Mouse (Mus musculus): ENCODE measurements around the gene Stk35. TPM values are rescaled to one million over a fixed set of nuclear protein-coding genes. Genes with fewer than 3 reads are reported as not detected.

Gene Stk35
- 10 to 100 TPM; 17.0 to 21.8 (median 19.9) TPM for total RNA-seq (2022)

DNA sequence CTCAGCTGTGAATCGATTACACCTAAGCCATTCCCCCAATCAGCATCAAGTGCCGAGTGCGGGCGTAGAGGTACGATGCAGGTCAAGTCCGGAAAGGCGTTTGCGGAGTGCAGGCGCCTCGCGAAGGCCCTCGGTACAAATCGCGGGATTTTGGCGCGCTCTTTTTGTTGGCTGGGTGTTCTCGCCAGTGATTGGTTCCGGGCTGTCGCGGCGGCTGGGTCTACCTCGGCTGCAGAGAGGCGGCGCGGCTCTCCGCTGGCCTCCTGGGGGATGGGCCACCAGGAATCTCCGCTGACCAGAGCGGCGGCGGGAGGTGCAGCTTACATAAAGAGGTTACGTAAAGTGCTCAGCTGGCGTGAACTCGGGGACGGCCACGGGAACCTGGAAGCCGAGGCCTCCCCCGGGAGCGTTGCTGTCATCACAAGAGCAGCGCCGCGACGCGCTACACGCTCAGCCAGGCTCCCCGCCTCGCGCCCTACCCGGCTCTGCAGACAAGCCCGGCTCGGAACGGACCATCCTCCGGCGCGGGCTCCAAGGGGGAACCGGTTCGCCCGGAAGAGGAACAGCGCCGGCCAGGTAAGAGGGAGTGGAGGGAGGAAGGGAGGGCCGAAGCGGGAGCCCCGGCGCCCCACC lies at the start of gene Stk35:
Gene Stk35 (plus strand): TSS at position 247 of the 633 bp plus-strand sequence.
- DNase-seq (ENCODE audit: low spot score): peak; percentile 88

DNA sequence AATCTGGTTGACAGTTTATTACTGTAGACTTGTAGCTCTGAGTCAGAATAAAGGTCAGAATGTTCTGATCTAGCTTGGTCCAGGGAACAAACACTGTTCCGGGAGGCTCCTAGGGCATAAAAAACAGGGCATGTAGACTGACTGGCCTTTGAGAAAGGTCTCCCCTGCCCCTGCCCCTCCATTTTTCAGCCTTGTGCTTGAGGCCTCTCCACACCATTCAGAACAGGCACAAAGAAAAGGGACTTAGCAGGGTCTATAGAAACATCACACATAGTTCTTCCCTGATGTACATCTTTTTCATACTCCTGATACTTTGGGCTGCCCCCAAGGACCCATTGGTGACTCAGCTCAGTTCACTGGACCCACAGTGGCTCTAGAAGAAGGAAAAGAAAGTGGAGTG lies 18.3 kb upstream of the Stk35 start:
- no peak for DNase-seq (ENCODE audit: low spot score)

DNA sequence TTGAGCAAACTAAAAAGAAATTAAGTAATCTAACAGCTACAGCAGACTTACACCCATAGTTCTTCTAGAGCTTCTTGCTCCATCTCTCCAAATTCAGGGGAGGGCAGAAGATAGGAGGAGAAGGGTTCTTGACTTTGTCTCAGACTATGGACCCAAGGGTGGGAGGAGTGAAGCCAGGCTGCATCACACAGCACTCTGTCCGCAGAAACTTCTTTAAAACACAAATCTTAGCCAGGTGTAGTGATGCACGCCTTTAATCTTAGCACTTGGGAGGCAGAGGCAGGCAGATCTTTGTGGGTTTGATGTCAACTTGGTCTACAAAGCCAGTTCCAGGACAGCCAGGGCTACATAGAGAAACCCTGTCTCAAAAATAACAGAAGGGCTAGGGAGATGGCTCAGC lies 3.8 kb upstream of the Stk35 start:
- no peak for DNase-seq (ENCODE audit: low spot score)

DNA sequence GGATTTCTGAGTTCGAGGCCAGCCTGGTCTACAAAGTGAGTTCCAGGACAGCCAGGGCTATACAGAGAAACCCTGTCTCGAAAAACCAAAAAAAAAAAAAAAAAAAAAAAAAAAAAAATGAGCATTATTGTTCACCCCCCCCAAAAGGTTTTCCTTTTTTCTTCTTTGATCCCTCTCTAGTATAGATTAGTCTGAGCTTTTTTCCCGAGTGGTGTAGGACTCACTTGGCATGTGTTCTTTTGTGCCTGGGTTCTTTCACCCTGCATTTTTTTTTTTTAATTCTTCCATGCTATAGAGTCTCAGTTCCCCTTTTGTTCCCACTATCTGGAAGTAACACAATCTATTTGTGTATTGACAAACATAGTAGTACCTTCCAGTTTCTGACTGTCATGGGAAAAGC lies 2.6 kb upstream of the Stk35 start:
- DNase-seq (ENCODE audit: low spot score): no peak

DNA sequence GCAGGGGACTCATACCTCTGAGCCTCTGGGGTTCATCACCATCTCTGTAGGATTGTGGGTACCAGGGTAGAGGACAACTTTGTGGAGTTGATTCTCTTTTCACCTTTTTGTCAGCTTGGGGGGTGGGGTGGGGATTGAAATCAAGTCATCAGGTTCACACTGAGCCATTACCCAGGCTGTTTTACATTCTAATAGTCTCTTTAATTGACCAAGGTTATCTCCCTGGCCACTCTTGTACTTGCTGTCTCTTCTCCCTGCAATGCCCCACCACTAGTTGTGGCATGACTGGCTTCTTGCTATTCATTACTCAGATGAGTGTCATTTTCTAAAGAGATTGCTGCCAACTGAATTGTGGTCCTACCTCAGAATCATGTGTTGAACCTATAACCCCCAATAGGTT lies 1.9 kb upstream of the Stk35 start:
- no peak for DNase-seq (ENCODE audit: low spot score)

DNA sequence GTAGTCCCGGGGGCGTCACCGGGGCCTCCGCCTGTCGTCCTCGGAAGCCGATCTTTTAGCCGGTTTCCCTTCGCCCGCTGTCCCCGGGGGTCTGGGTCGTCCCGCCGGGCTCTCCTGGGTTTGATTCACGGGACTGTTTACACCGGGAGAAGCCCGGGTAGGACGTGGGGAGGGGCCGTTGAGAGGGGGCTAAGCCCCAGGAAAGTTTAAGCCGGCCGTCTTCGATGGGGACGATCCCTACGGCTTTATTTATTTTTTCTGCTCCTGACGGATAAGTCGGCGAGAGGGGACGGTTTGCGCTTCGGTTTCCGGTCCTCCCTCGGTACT lies 550 bp downstream of the Stk35 start:
- no peak for DNase-seq (ENCODE audit: low spot score)

DNA sequence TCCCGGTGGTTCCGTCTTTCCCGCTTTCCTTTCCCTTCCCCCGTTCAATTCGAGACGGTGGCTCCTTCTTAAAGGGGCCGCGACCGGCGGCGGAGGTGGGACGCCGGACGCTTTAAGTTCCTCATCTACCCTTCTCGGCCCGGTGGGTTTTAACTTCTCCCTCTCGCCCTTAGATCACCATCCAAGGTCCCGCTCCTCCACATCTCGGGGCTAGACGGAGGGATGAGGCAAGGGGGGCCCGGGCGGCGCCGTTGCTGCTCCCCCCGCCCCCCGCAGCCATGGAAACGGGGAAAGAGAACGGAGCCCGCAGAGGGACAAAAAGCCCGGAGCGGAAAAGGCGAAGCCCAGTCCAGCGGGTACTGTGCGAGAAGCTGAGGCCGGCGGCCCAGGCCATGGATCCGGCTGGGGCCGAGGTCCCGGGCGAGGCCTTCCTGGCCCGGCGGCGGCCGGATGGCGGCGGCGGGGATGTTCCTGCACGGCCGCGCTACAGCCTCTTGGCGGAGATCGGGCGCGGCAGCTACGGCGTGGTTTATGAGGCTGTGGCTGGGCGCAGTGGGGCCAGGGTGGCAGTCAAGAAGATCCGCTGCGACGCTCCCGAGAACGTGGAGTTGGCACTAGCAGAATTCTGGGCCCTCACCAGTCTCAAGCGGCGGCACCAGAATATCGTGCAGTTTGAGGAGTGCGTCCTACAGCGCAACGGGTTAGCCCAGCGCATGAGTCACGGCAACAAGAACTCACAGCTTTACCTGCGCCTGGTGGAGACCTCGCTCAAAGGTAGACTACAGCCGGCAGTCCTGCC lies 1.1 kb downstream of the Stk35 start:
- DNase-seq (ENCODE audit: low spot score): peak; percentile 93

DNA sequence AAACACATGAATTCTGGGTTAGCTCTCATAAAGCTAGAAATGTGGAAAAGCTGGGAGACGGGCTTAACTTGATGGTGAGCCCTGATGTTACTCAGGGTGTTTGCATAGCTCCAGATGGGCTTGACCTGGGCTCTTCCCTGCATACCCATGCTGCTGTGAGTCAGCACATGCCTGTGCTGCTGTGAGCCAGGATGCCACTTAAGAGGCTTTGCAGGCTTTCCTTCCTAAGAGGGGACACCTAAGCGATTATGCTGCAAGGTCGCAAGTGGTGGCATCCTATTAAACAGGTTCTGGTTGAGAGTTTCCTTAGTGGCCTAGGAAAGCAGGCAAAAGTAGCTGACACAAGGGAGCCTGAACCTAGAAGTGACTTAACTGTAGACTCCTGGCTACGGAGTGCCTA lies 5.2 kb downstream of the Stk35 start:
- no peak for DNase-seq (ENCODE audit: low spot score)

DNA sequence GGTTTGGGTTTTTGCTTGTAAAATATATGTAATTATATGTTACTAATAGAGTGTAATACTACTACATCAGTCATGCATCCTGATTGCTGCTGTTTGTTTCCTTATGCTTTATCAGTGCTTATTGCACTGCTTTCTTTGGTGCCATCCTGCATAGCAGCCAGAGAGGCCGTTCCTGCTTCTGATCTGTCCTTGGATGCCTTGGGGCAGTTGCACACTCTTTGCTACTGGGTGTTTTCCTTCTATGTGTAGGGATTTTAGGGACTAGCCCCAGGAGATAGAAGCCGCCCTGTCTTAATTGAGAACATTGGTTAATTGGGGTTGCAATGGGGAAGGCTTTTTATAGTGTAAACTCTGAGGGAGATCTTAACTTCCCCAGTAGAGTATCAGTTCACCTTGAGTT lies 6.2 kb downstream of the Stk35 start:
- DNase-seq (ENCODE audit: low spot score): no peak

DNA sequence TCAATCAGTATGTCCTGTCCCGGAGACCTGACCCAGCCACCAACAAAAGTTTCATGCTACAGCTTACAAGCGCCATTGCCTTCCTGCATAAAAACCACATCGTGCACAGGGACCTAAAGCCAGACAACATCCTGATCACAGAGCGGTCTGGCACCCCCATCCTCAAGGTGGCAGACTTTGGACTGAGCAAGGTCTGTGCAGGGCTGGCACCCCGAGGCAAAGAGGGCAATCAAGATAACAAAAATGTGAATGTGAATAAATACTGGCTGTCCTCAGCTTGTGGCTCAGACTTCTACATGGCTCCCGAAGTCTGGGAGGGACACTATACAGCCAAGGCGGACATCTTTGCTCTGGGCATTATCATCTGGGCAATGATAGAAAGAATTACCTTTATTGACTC lies 10.2 kb downstream of the Stk35 start:
- no peak for DNase-seq (ENCODE audit: low spot score)

DNA sequence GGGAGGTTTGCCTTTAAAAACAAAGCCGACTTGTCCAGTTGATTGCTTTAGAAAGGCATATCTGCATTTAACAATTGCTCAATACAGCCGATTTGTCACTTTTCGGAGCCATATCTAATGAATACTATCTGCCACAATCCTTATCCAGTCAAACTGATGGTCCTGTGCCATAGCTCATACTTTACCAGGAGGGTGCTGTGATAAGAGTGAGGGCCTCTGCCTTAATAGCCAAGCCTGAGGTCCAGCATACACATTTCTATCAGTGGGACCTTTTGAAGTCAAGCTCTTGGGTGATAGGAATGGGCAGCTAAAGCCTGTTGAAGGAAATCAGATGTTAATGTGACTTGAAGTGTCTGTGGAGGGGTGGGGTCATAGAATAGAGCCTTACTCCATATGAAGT lies 13.7 kb downstream of the Stk35 start:
- DNase-seq (ENCODE audit: low spot score): no peak

DNA sequence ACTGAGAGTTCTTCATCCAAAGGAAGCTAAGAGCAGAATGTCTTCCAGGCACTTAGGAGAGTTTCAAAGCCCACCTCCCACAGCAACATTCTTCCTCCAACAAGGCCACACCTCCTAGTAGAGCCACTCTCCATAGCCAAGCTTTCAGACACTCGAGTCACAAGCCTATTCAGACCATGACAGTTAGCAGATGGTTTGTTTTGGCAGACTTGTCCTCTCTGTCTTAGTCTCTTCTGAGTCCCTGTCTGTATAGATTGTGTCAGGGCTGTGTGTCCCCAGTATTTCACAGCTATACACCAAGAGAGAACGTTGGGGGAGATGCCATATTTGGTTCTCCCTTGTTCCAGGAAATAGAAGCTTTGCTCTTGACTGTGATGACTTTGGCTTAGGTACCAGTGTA lies 14.8 kb downstream of the Stk35 start:
- DNase-seq (ENCODE audit: low spot score): no peak

DNA sequence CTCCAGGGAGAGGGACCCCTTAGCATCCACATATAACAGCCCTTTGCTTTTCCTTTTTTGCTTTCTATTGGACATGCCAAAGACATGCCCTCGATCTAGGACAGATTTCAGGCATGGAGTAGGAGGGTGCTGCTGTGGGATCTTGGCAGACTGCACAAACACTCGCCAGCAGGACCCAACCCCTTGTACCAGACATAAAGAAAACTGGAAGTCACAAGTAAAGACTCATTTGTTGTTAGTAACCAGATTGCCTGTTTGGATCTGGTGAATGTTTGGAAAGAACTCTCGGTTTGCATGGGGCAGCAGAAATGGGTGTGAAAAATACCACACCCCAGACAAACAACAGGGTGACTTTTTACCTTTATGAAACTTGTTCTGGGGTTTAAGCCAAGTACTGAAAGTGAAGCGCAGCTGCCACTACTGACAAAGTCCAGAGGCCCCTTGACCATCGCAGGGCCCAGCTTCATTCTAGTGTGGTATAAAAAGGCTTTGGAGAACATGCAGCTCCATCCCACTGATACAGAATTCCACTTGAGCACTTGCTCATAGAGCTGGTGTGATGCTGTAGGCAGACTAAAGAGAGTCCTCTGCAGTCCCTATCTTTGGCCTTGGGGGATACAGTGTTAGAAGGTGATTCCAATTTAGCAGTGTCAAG lies 17.4 kb downstream of the Stk35 start:
- DNase-seq (ENCODE audit: low spot score): no peak

DNA sequence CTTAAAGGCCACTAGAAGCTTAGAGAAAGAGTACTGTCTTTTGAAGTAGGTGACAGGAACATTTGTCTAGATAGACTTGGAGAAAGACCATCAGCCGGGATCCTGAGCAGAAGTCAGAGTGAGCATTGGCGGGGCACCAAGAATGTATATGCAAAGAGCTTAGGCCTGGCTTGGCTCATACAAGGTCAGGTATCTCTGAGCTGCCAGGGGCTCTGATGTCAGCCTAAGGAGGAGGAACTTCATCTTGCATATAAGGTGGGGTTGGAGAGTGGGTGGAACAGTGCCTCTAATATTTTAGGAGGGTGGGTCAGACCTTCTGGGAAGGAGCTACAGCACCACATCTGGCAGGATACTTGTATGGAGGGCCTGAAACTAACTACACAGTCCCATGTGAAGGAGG lies 18.6 kb downstream of the Stk35 start:
- DNase-seq (ENCODE audit: low spot score): no peak

DNA sequence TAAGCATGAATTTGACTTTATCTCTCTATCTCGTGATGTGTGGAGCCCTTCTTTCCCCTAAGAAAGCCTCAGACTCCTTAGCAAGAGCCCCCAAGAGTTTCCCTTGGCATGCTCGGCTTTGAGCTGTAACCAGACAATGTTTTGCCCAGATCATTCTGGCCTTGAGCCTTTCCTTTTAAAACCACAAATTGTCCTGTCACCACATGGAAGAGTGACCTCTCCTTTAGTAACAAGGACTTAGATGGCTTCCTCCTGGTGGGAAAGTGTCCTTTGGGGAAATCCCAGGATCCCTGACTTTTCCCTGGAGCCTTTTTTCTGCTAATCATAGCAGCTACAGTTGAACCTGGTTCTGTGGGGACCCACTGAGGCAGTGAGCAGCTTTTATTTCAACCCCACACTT lies 19.2 kb downstream of the Stk35 start:
- DNase-seq (ENCODE audit: low spot score): no peak

DNA sequence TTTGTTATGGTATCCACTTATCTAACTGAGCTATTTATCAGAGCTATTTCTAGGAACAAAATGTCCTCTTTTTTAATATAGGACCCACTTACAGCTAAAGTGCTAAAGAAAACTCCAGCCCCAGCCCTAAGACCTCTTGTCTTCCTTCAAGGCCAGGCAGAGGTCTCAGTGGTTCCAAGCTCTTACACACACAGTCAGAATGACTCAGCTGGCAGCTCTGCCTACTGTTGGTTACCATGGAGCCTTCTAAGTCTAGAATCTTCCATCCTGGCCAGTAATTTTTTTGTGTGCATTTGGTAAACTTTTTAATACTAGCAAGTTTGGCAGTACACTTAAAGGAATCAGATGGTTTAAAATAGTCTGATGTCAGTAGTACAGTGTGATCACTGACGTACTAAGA lies 19.6 kb downstream of the Stk35 start:
- no peak for DNase-seq (ENCODE audit: low spot score)

DNA sequence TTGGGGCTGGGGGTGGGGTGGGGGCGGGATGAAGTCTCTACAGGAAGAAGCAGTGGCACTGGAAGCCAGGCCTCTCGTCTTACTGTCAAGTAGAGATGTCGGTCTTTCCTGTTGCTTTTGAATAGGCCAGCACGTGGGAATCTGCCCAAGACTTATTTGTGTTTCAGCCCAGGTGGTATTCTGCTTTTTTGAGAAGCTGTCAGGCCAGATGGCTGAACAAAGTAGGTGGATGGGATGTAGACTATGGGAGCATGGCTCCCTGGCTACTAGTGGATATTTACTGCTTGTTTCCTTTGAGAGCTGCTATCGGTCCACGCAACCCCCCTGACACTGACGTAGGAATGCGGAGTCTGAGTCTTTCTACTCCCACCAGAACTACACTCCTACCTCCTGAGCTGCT lies 20.7 kb downstream of the Stk35 start:
- no peak for DNase-seq (ENCODE audit: low spot score)

DNA sequence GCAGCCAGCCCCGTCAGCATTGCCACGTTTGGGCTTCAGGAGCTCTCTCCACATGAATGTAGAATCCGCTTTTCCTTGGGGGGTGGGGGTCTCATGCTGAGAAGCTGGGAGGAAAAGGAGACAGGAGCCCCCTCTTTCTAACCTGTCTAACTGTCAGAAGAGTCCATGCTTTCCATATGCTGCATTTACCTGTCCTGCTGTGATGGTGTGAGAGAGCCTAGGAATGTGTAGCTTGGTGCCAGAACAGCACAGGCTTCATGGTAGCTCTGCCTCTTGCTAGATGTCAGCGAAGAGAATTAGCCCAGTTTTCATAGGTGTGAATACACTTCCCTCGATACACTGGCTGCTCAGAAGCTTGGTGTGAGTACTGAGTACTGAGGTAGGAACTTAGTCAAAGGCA lies 21.3 kb downstream of the Stk35 start:
- DNase-seq (ENCODE audit: low spot score): no peak

DNA sequence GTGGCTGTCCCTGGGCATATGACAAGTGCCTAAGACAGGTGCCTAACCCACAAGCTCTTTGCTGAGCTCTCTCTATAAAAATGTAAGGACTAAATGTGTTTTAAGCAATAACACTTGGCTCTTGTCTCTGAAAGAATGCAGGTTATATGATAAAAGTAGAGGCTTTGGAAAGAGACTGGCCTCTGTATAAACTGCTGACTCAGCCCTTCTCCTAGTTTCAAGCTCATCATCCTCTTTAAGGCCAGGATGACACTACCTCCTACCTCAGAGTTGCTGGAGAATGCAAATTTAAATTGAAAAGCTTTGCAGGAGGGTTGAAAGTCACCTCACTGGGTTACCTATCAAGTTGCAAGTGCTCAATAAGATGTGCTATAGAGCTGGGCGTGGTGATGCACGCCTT lies 23.0 kb downstream of the Stk35 start:
- no peak for DNase-seq (ENCODE audit: low spot score)

DNA sequence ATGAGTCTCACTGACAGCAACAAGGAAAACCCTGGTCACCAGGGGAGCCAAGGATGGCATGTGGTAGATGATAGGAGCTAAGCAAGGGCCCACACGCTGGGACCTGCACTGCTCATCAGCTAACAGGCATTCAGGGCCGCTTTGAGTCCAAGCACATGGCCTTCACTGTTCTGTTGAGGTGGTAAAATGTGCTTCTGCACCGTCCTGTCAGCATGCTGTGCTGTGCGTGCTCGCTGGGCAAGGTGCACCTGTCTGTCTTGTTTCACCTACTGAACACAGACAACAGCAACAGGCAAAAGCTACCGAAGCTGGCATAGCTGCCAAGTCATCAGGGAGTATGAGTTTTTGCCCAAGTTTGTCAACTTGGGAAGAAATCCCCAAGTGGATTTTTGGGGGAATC lies 23.9 kb downstream of the Stk35 start:
- DNase-seq (ENCODE audit: low spot score): no peak

DNA sequence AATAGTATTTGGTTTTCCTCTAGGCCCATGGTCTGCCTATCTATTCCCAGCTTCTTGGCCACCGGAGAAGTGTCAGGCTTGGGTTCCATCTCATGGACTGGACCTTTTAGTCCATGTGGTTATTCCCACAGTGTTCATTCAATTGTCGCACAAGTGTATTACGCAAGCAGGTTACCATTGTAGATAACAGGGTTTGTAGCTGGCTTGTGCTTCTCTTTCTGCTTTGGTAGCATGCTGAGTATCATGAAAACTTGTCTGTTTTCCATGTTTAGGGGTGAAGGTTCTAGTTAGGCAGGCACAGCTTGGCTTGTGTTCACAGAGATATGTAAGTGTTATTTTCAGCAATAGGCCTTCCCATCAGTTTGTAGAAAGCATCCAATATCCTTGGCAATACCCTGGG lies 25.8 kb downstream of the Stk35 start:
- DNase-seq (ENCODE audit: low spot score): no peak

DNA sequence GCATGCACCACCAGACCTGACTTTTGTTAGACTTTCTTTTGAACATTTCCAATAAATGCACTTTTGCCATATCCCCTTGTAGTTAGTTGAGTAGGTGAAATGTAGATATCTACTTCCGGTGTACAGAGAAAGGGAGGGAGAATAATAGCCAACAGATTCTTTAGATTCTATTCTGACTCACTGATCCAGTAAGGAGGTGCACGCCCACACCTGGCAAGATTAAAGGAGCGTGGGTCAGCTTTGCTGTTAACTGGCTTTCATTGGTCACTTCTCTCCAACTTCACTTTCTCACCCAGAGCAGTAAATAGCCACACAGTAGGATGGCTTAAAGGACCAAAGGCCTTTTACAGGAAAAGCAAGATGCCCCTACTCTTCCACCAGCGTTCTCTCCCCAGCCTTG lies 32.7 kb downstream of the Stk35 start:
- DNase-seq (ENCODE audit: low spot score): no peak

DNA sequence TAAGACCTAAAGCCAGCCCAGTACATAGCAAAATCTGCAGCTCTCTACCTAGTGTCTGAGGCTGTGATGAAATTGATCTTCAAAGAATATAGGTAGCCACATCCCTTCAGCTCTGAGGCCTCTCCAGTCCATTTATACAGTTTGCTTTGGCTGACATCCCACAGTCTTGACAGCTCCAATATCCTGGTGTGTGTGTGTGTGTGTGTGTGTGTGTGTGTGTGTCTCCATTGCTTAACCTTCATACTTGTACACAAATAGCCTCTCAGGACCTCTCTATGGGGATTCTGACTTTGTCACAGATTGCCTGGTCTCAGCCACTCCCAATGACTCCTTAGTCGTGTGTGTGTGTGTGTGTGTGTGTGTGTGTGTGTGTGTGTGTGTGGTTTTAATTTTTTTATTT lies 33.9 kb downstream of the Stk35 start:
- no peak for DNase-seq (ENCODE audit: low spot score)
